Mouse (Mus musculus) lung, adult 2 months (tissue): ENCODE results near the gene Igfbp5. TPM values are rescaled to one million over a fixed set of nuclear protein-coding genes. Genes with fewer than 3 reads are reported as not detected.

Experiments used
- DNase-seq: peaks from one replicate; pipeline ENCODE4 v3.0.0; 2022
- H3K4me1 ChIP-seq: fragments of 200-500 bp; 2 replicates; pipeline ENCODE4 v1.6.1; 2011; ENCODE audit warnings: low read length; ENCODE audit not compliant: control insufficient read depth, insufficient read depth
- H3K4me3 ChIP-seq: fragments of 200-500 bp; replicated peaks from 2 replicates; pipeline ENCODE3; 2011; ENCODE audit warnings: low read depth, mild to moderate bottlenecking, control low read depth, low read length; ENCODE audit errors: extremely low read depth
- CTCF ChIP-seq: fragments of 200-500 bp; IDR thresholded peaks from 2 replicates; pipeline ENCODE4 v1.5.1; 2011; ENCODE audit warnings: mild to moderate bottlenecking, low read length, control low read depth; ENCODE audit not compliant: insufficient read depth
- POLR2A ChIP-seq: fragments of 200-500 bp; IDR thresholded peaks from 2 replicates; pipeline ENCODE4 v1.6.1; 2011; ENCODE audit warnings: low read depth, mild to moderate bottlenecking, control low read depth, low read length, borderline replicate concordance; ENCODE audit errors: extremely low read depth
- WGBS: fragments of 180-500 bp; shearing (Covaris S2); methylation state at CpG from one replicate; pipeline ENCODE4 v1.1.7; 2018; 5-methylcytosine and 5-hydroxymethylcytosine counted together
- polyA plus RNA-seq: library from polyadenylated mRNA; depleted of rRNA; stranded (reverse); fragments of >200 nt; gene quantifications from 2 replicates; pipeline ENCODE4 v1.2.3, GENCODE M21; 2012

Gene Igfbp5
- polyA plus RNA-seq, 1 experiment = 118 TPM

GRCm38 (mm10) chr1:72827411-72828315, 47.0 kb downstream of the Igfbp5 start:
- no peak for TF ChIP-seq POLR2A
- no peak for TF ChIP-seq CTCF
- WGBS = 47% methylated on average over 12 of the region's 12 CpGs
- no peaks in the 10 kb centered on the region for H3K4me1 ChIP-seq
- no peak overlapping the region for H3K4me3 ChIP-seq
- DNase-seq = no peak

- H3K4me1 ChIP-seq = no peaks in the 10 kb centered on the region
- H3K4me3 ChIP-seq = no peak overlapping the region
- TF ChIP-seq CTCF = no peak
- no peak for TF ChIP-seq POLR2A
- WGBS = 32% methylated on average over 7 of the region's 7 CpGs
- DNase-seq = no peak
These were observed 47.8 kb downstream of the Igfbp5 start for GRCm38 (mm10) chr1:72826931-72827330.

DNA sequence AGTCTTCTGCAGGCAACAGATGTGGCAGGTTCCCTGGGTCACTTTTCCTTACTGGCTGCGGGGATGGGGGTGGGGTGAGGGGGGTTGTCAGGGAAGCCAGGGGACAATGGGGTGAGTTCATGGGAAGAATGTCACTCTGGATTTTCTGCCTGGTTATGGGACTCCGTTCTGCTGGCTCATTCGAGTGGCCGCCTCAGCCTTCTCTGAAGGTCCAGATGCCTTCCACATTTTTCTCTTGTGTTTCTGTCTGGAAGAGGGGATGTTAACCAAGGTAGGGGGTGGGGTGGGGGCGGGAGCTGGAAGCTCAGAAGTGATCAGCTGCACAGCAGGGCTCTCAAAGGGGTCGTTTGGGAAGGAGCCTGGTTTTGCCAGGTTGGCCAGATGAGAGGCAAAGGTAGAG, 48.2 kb downstream of the Igfbp5 start:
- Histone ChIP-seq H3K4me1 (no peaks in the 10 kb centered on the region), H3K4me3 (no peak overlapping the region)
- WGBS = 30% methylated on average over 6 of the region's 6 CpGs
- TF ChIP-seq POLR2A = no peak
- TF ChIP-seq CTCF = no peak
- DNase-seq = no peak

- WGBS = 50% methylated on average over 4 of the region's 4 CpGs
- DNase-seq = no peak
- Histone ChIP-seq H3K4me1 (no peaks in the 10 kb centered on the region), H3K4me3 (no peak overlapping the region)
- TF ChIP-seq POLR2A = no peak
- no peak for TF ChIP-seq CTCF
These were observed 48.8 kb downstream of the Igfbp5 start for GRCm38 (mm10) chr1:72825921-72826320.

DNA sequence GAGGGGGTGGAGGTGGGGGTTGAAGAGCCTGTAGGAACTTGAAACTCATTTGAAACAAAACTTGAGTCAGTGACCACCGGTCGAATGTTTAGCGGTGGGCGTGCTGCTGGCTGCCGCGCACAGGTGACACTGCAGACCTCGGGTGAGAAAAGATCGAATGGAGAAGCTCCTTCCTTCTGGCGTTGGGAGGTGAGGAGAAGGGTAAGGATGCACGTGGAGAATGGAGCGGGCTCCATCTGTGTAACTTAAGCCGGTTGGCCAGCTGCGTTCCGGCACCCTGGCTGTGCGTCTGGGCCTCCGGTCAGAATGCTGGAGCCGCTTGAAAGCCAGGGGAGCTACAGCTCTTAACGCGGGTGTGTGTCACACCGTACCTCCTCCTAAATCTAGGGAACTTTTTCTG, 49.4 kb downstream of the Igfbp5 start:
- no peaks in the 10 kb centered on the region for H3K4me1 ChIP-seq
- H3K4me3 ChIP-seq = peak overlapping the region; percentile 19
- 2% methylated on average over 20 of the region's 20 CpGs for WGBS
- no peak for TF ChIP-seq POLR2A
- peak; percentile 7 for DNase-seq

- no peak for TF ChIP-seq CTCF
- no peak for TF ChIP-seq POLR2A
- peak; percentile 3 for DNase-seq
- H3K4me3 ChIP-seq = peak overlapping the region; percentile 20
- under 1% methylated on average over 37 of the region's 37 CpGs for WGBS
- H3K4me1 ChIP-seq = no peaks in the 10 kb centered on the region
These were observed 50.0 kb downstream of the Igfbp5 start for GRCm38 (mm10) chr1:72824707-72825101.

DNA sequence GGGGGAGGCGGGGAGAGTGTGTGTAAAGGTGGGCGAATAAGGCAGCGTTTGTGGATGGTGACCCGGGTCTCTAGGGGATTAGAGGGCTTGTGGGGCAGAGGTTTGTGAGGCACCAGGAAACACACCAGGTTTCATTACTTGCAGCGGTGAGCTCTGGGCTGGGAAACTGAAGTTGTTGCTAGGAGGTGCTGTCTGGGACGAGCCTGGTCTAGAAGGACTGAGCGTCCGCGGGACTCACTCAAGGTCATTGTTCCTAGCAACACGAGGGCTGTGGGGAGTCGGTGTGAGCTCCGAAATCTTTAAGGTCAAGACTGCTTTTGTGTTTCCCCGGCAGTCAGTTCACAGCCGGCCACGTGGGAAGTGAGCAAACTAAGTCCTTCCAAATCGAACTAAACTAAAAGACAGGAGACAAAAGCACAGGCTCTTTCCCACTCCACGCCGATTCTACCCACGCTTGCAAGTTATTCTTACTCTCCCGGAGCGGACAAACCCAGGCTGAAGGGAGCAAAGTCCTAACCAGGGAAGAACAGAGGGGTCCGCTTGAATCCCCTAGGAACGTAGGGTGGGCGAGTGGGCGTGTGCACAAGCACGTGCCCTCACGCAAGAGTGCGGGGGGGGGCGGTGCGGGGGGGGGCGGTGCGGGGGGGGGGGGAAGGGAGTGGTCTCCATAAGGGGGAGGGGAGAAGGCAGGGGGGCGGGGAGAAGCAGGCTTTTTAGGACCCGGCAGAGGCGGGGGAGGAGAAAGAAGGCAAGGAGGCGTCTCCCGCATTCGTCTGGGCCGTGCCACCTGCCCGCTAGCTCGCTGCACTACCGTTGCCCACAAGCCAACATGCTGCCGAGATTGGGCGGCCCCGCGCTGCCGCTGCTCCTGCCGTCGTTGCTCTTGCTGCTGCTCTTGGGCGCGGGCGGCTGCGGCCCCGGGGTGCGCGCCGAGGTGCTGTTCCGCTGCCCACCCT, 50.7 kb downstream of the Igfbp5 start, which contains the start of gene Igfbp2:
Gene Igfbp2 (plus strand): TSS at position 753 of the 956 bp plus-strand sequence.
- peak; percentile 8 for DNase-seq

DNA sequence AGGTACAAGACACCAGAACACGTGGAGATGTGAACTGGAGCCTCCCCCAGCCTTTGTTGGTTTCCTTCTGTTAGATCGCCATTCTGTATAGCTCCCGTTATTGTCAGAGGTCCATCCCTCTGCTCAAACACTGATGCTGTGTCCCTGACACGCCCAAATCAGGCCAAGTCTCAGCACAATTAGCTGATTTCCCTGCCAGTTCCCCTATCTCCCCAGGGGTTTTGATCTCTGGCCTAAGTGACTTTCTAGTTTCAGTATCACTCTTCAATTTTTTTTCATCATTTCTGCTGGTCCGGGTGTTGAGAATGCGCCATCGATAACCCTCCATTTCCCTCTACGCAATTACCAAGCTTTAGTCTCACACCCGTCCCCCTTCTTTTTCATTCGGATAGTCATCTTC, 51.8 kb downstream of the Igfbp5 start:
- no peak for TF ChIP-seq CTCF
- TF ChIP-seq POLR2A = no peak
- no peak for DNase-seq
- Histone ChIP-seq H3K4me3 (no peak overlapping the region), H3K4me1 (no peaks in the 10 kb centered on the region)
- 84% methylated on average over 10 of the region's 10 CpGs for WGBS

More for the DNA sequence above, 50.7 kb downstream of the Igfbp5 start, which contains the start of gene Igfbp2:
- H3K4me1 ChIP-seq = no peaks in the 10 kb centered on the region
- TF ChIP-seq POLR2A (no peak), CTCF (no peak)
- peak within 1 kb of the TSS; percentile 20 for H3K4me3 ChIP-seq
- 6% methylated on average over 51 of the region's 58 CpGs for WGBS

DNA sequence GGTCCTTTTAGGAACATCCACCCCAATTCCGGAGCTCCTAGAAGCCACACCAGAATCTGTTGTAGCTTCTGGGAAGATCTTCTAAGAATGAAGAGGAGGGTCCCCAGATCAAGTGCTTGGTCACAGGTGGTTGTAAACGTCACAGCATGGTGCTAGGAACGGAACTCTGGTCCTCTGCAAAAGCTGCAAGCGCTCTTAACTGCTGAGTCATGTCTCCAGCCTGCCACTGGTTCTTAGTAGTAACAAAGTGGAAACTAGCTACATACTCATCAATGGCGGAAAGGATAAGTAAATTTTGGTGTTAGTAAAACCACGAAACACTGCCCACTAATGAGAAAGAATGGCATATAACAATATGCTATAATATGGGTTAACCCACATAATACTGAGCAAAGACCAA, 54.7 kb downstream of the Igfbp5 start:
- Histone ChIP-seq H3K4me3 (no peak overlapping the region), H3K4me1 (no peaks in the 10 kb centered on the region)
- 90% methylated on average over 6 of the region's 6 CpGs for WGBS
- no peak for DNase-seq
- TF ChIP-seq POLR2A (no peak), CTCF (no peak)
